Mouse (Mus musculus) urinary bladder, postnatal 36 days (tissue): ENCODE measurements around the gene Rbms2.
"Not testable (repeated sequence)": the region's sequence is repeated elsewhere in the genome, so short reads cannot be mapped to it uniquely, and the experiment has no call there.

Source experiments
- DNase-seq, 2 experiments: peaks; one replicate each; pipeline ENCODE4 v3.0.0; 2022; ENCODE audit warnings: low spot score in 2 of 2, mixed read lengths in 1 of 2

Rbms2 gene

GRCm38 (mm10) chr10:128179989-128180388 is at the start of gene Rbms2:
Gene Rbms2 (minus strand): TSS chr10:128180297.
- DNase-seq = peak in 1 of 2 experiments; percentile 13

- DNase-seq = no peak
Measured at GRCm38 (mm10) chr10:128228009-128228408, 47.9 kb upstream of the Rbms2 start.

- DNase-seq = no peak
Measured at GRCm38 (mm10) chr10:128227592-128227991, 47.5 kb upstream of the Rbms2 start.

- no peak for DNase-seq
Measured at GRCm38 (mm10) chr10:128225538-128225937, 45.4 kb upstream of the Rbms2 start, which contains the start of gene Mip. Gene Mip (plus strand): TSS chr10:128225838.

GRCm38 (mm10) chr10:128225064-128225463 is 45.0 kb upstream of the Rbms2 start:
- no peak for DNase-seq

- no peak for DNase-seq
Measured at GRCm38 (mm10) chr10:128221533-128222286, 41.6 kb upstream of the Rbms2 start.

GRCm38 (mm10) chr10:128218387-128219117 is 38.5 kb upstream of the Rbms2 start:
- DNase-seq = no peak

GRCm38 (mm10) chr10:128214981-128215380 is 34.9 kb upstream of the Rbms2 start:
- no peak for DNase-seq

GRCm38 (mm10) chr10:128214112-128214511 is 34.0 kb upstream of the Rbms2 start:
- DNase-seq = not testable (repeated sequence)

- DNase-seq = peak; percentile 56 to 58
Measured at GRCm38 (mm10) chr10:128212871-128213323, 32.8 kb upstream of the Rbms2 start.

GRCm38 (mm10) chr10:128212148-128212547 is 32.1 kb upstream of the Rbms2 start:
- DNase-seq = no peak

- peak; percentile 84 to 92 for DNase-seq
Measured at GRCm38 (mm10) chr10:128211390-128212108, 31.5 kb upstream of the Rbms2 start, which contains the start of gene Spryd4. Gene Spryd4 (minus strand): TSS chr10:128211807.

- peak in 1 of 2 experiments; percentile 2 for DNase-seq
Measured at GRCm38 (mm10) chr10:128210954-128211353, 30.9 kb upstream of the Rbms2 start.

- DNase-seq = no peak
Measured at GRCm38 (mm10) chr10:128210131-128210530, 30.0 kb upstream of the Rbms2 start.

GRCm38 (mm10) chr10:128209311-128210009 is 29.4 kb upstream of the Rbms2 start:
- no peak for DNase-seq

GRCm38 (mm10) chr10:128208326-128208725 is 28.2 kb upstream of the Rbms2 start:
- no peak for DNase-seq

- no peak for DNase-seq
Measured at GRCm38 (mm10) chr10:128204941-128205340, 24.8 kb upstream of the Rbms2 start.

- no peak for DNase-seq
Measured at GRCm38 (mm10) chr10:128201856-128202255, 21.8 kb upstream of the Rbms2 start.

GRCm38 (mm10) chr10:128194551-128195461 is 14.7 kb upstream of the Rbms2 start:
- DNase-seq = no peak

GRCm38 (mm10) chr10:128194024-128194550 is 14.0 kb upstream of the Rbms2 start, which contains the start of gene Gls2:
Gene Gls2 (plus strand): TSS chr10:128194457.
- DNase-seq = peak; percentile 95 to 97
